Mouse (Mus musculus) thymus, adult 2 months (tissue): ENCODE data around the gene Sbk1.

ENCODE experiments used
- CTCF ChIP-seq: fragments of 200-500 bp; IDR thresholded peaks from 2 replicates; pipeline ENCODE4 v1.5.1; 2012; ENCODE audit warnings: mild to moderate bottlenecking, control low read depth, low read length, moderate library complexity, borderline replicate concordance; ENCODE audit not compliant: control insufficient read depth, poor library complexity, insufficient read depth; ENCODE audit errors: extremely low read depth
- POLR2A ChIP-seq: fragments of 200-500 bp; IDR thresholded peaks from 2 replicates; pipeline ENCODE4 v1.6.1; 2012; ENCODE audit warnings: mild to moderate bottlenecking, low read length, control low read depth, moderate library complexity; ENCODE audit not compliant: control insufficient read depth, poor library complexity, insufficient read depth; ENCODE audit errors: extremely low read depth

DNA sequence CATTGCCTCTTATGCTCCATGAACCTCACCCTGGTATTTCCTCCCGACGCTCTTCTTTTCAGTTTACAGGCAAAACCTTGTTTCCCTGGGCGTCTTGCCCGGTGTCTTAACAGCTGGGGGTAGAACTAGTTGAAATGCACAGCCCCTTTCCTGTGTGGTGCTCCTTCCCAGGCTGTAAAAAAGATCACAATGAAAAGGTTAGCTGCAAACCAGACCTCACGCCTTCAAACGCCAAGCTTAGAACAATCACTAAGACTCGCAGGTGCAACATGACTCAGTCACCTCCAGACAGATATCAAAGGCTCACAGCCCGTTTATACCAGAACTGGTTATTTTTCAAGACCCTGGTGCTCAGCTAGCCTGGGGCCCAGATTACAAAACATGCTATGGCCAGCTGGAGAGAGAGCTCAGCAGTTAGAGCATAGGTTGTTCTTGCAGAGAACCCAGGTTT, 67.1 kb downstream of the Sbk1 start:
- TF ChIP-seq CTCF (no peak), POLR2A (no peak)
